Mouse (Mus musculus) lung, postnatal 0 days (tissue): ENCODE measurements around the gene Upf3b. TPM values are rescaled to one million over a fixed set of nuclear protein-coding genes. Genes with fewer than 3 reads are reported as not detected.

ENCODE experiments used
- ATAC-seq: fragments of 200-750 bp; cut with Nextera tagmentation; 2 replicates; pipeline ENCODE4 v1.8.0; 2017; ENCODE audit warnings: moderate library complexity
- DNase-seq: peaks from one replicate; pipeline ENCODE4 v3.0.0-alpha.2; 2016; ENCODE audit warnings: low spot score
- H3K27ac ChIP-seq: fragments of 300-500 bp; sonication (generic); 2 replicates; pipeline ENCODE4 v1.5.1; 2014; ENCODE audit warnings: antibody characterized with exemption, mild to moderate bottlenecking, low read length, mixed read lengths
- H3K27me3 ChIP-seq: fragments of 300-500 bp; sonication (generic); replicated peaks from 2 replicates; pipeline ENCODE4 v1.6.1; 2014; ENCODE audit warnings: low read length, mixed read lengths; ENCODE audit not compliant: insufficient read depth
- H3K36me3 ChIP-seq: fragments of 300-500 bp; sonication (generic); 2 replicates; pipeline ENCODE4 v1.6.1; 2014; ENCODE audit warnings: low read length, mixed read lengths; ENCODE audit not compliant: insufficient read depth
- H3K4me1 ChIP-seq: fragments of 300-500 bp; sonication (generic); 2 replicates; pipeline ENCODE4 v1.6.1; 2014; ENCODE audit warnings: antibody characterized with exemption, low read depth, low read length, mixed read lengths; ENCODE audit not compliant: insufficient read depth
- H3K4me2 ChIP-seq: fragments of 300-500 bp; sonication (generic); replicated peaks from 2 replicates; pipeline ENCODE4 v1.6.1; 2014; ENCODE audit warnings: low read depth, mild to moderate bottlenecking, low read length, moderate library complexity, mixed read lengths
- H3K4me3 ChIP-seq: fragments of 300-500 bp; sonication (generic); 2 replicates; pipeline ENCODE4 v1.5.1; 2014; ENCODE audit warnings: low read depth, low read length
- H3K9ac ChIP-seq: fragments of 300-500 bp; sonication (generic); replicated peaks from 2 replicates; pipeline ENCODE4 v1.6.1; 2014; ENCODE audit warnings: low read depth, mild to moderate bottlenecking
- H3K9me3 ChIP-seq: fragments of 300-500 bp; sonication (generic); 2 replicates; pipeline ENCODE4 v1.6.1; 2016; ENCODE audit warnings: low read length, mixed read lengths
- CTCF ChIP-seq: IDR thresholded peaks from 2 replicates; pipeline ENCODE4 v1.5.1; 2016; ENCODE audit warnings: antibody characterized with exemption, mild to moderate bottlenecking
- EP300 ChIP-seq: IDR thresholded peaks from 2 replicates; pipeline ENCODE4 v1.6.1; 2016; ENCODE audit warnings: antibody characterized with exemption, mild to moderate bottlenecking, control low read depth
- WGBS: fragments of 180-500 bp; shearing (Covaris S2); extraction: QIAGEN DNeasy Blood & Tissue Kit; methylation state at CpG from one replicate; pipeline ENCODE4 v1.1.7; 2014; 5-methylcytosine and 5-hydroxymethylcytosine counted together
- polyA plus RNA-seq: library from polyadenylated mRNA; unstranded; fragments of >200 nt; fragmentation: Nextera tagmentation; extraction: Ambion mirVana; gene quantifications from 2 replicates; pipeline ENCODE4 v1.2.1, GENCODE M21; 2015

Upf3b gene
- polyA plus RNA-seq, 1 experiment from 2014 or later = 10.8 TPM

DNA sequence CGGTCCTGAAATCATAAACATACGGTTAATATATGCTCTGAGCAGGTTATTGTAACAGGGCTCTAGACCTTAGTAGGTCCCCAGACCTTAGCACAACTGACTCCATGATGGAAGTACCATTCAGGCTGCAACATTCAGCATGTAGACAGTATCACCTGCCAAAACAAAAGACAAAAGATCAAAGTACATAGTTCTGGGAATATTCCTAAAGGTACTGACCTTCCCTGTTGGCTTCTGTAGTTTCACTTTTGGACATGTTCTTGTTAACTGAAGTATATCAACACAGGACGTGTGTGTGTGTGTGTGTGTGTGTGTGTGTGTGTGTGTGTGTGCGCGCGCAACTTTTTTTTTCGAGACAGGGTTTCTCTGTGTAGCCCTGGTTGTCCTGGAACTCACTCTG lies 15.4 kb upstream of the Upf3b start:
- 92% methylated on average over 7 of the region's 7 CpGs for WGBS
- Histone ChIP-seq H3K27ac (no peak overlapping the region), H3K4me2 (no peak overlapping the region), H3K27me3 (no peaks in the 10 kb centered on the region), H3K9me3 (no peaks in the 10 kb centered on the region), H3K9ac (no peak overlapping the region), H3K4me1 (no peaks in the 10 kb centered on the region), H3K4me3 (no peak overlapping the region), H3K36me3 (no peaks in the 10 kb centered on the region)
- ATAC-seq = no peak
- no peak for TF ChIP-seq CTCF
- no peak for TF ChIP-seq EP300
- no peak for DNase-seq

DNA sequence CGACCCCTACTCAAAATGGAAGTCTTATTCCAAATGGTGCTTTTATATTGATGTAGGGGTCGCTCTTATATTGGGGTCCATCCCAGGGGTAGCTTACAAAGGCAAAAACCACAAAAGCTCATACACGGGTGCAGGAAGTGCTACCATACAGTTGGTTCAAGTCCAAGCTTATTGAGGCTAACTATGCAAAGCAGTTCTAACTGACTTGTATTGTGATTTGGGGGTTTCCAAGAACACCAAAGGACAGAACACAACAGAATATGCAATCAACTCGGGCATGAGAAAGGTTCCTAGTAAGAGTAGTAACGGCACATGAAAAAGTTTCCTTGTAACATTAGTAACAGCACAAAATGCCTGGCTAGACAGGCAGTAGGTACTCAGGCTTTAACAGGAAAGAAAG lies 10.1 kb upstream of the Upf3b start:
- no peak overlapping the region for H3K4me3 ChIP-seq
- H3K4me1 ChIP-seq = no peaks in the 10 kb centered on the region
- no peak overlapping the region for H3K9ac ChIP-seq
- 55% methylated on average over 5 of the region's 5 CpGs for WGBS
- H3K9me3 ChIP-seq = no peaks in the 10 kb centered on the region
- ATAC-seq = no peak
- no peaks in the 10 kb centered on the region for H3K36me3 ChIP-seq
- no peak for DNase-seq
- no peaks in the 10 kb centered on the region for H3K27me3 ChIP-seq
- H3K4me2 ChIP-seq = no peak overlapping the region
- H3K27ac ChIP-seq = no peak overlapping the region
- TF ChIP-seq EP300 (no peak), CTCF (no peak)

DNA sequence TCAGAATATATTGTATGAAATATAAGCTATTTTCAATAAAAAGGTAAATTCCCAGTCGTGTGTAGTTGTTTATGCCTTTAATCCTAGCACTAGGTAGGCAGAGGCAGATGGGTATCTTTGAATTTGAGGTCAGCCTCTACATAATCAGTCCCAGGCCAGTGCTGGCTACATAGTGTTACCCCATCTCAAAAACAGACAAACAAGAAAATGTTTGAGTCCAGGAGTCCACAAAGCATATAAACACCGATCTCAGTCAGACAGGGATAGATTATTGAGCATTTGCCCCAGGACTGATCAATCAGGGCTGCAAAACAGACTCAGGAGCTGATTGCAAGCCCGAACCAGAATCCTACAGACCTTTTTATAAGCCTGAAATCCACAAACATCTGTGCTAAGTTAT lies 9.5 kb upstream of the Upf3b start:
- no peak overlapping the region for H3K27ac ChIP-seq
- no peak overlapping the region for H3K9ac ChIP-seq
- H3K27me3 ChIP-seq = no peaks in the 10 kb centered on the region
- H3K4me1 ChIP-seq = no peaks in the 10 kb centered on the region
- ATAC-seq = no peak
- no peak overlapping the region for H3K4me3 ChIP-seq
- H3K9me3 ChIP-seq = no peaks in the 10 kb centered on the region
- 65% methylated on average over 3 of the region's 3 CpGs for WGBS
- H3K36me3 ChIP-seq = no peaks in the 10 kb centered on the region
- TF ChIP-seq EP300 = no peak
- DNase-seq = no peak
- no peak overlapping the region for H3K4me2 ChIP-seq

DNA sequence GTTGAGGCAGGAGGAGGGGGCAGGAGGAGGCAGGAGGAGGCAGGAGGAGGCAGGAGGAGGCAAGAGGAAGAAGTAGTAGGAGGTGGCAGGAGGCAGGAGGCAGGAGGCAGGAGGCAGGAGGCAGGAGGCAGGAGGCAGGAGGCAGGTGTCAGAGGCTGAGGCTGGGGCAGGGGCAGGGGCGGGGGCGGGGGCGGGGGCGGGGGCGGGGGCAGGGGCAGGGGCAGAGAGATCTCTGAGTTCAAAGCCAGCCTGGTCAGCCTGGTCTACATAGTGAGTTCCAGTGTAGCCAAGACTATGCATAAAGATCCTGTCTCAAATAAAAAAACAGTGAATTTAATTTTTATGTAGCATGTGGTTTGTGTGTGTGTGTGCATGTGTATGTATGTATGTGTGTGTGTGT lies 7.0 kb upstream of the Upf3b start:
- Histone ChIP-seq H3K27ac (no peak overlapping the region), H3K36me3 (no peaks in the 10 kb centered on the region), H3K4me3 (no peak overlapping the region), H3K4me1 (no peaks in the 10 kb centered on the region), H3K4me2 (no peak overlapping the region), H3K27me3 (no peaks in the 10 kb centered on the region), H3K9ac (no peak overlapping the region), H3K9me3 (no peaks in the 10 kb centered on the region)
- no peak for TF ChIP-seq EP300
- no peak for TF ChIP-seq CTCF
- WGBS = no CpG with 5 or more reads among the region's 5 CpGs
- ATAC-seq (no peak), DNase-seq (no peak)

GRCm38 (mm10) chrX:37110881-37111193 lies 715 bp upstream of the Upf3b start:
- Histone ChIP-seq H3K4me1 (no peaks in the 10 kb centered on the region), H3K36me3 (no peaks in the 10 kb centered on the region), H3K27me3 (no peaks in the 10 kb centered on the region), H3K9me3 (no peaks in the 10 kb centered on the region), H3K4me2 (no peak overlapping the region), H3K9ac (no peak overlapping the region), H3K27ac (no peak overlapping the region), H3K4me3 (no peak overlapping the region)
- ATAC-seq (no peak), DNase-seq (no peak)
- TF ChIP-seq CTCF = no peak
- no peak for TF ChIP-seq EP300
- WGBS = 58% methylated on average over 4 of the region's 4 CpGs

- H3K27me3 ChIP-seq = no peaks in the 10 kb centered on the region
- TF ChIP-seq CTCF (no peak), EP300 (no peak)
- 9% methylated on average over 22 of the region's 27 CpGs for WGBS
Observed at GRCm38 (mm10) chrX:37109526-37110192, 463 bp downstream of the Upf3b start.

GRCm38 (mm10) chrX:37103826-37104225 lies 6.3 kb downstream of the Upf3b start:
- no peak overlapping the region for H3K9ac ChIP-seq
- H3K27ac ChIP-seq = no peak overlapping the region
- H3K4me1 ChIP-seq = no peaks in the 10 kb centered on the region
- H3K27me3 ChIP-seq = no peaks in the 10 kb centered on the region
- no peaks in the 10 kb centered on the region for H3K36me3 ChIP-seq
- WGBS = 74% methylated on average over 2 of the region's 2 CpGs
- H3K4me2 ChIP-seq = no peak overlapping the region
- no peaks in the 10 kb centered on the region for H3K9me3 ChIP-seq
- ATAC-seq (no peak), DNase-seq (no peak)
- H3K4me3 ChIP-seq = no peak overlapping the region
- TF ChIP-seq CTCF (peak; percentile 41), EP300 (no peak)

More at GRCm38 (mm10) chrX:37109526-37110192, 463 bp downstream of the Upf3b start:
- peak overlapping the region; percentile 46 for H3K4me3 ChIP-seq
- peak overlapping the region; percentile 76 for H3K27ac ChIP-seq
- DNase-seq = peak; percentile 17
- ATAC-seq = peak; percentile 75
- no peaks in the 10 kb centered on the region for H3K4me1 ChIP-seq
- H3K36me3 ChIP-seq = no peaks in the 10 kb centered on the region
- H3K9ac ChIP-seq = peak overlapping the region; percentile 51
- H3K4me2 ChIP-seq = peak overlapping the region; percentile 60
- H3K9me3 ChIP-seq = no peaks in the 10 kb centered on the region
